Mouse (Mus musculus): Measurements from ENCODE around the gene Gdpgp1. TPM values are rescaled to one million over a fixed set of nuclear protein-coding genes. Genes with fewer than 3 reads are reported as not detected.
A peak's percentile ranks its signal among the peaks of the same experiment; 100 is the strongest.

The Gdpgp1 gene
- total RNA-seq, 2 experiments from 2014 or later: 6.1 to 6.9 TPM

GRCm38 (mm10) chr7:80269751-80270255 is 37.1 kb downstream of the Gdpgp1 start:
- DNase-seq (ENCODE audit: extremely low spot score in 1 of 2, low spot score in 1 of 2): peak in 1 of 2 experiments; percentile 11

DNA sequence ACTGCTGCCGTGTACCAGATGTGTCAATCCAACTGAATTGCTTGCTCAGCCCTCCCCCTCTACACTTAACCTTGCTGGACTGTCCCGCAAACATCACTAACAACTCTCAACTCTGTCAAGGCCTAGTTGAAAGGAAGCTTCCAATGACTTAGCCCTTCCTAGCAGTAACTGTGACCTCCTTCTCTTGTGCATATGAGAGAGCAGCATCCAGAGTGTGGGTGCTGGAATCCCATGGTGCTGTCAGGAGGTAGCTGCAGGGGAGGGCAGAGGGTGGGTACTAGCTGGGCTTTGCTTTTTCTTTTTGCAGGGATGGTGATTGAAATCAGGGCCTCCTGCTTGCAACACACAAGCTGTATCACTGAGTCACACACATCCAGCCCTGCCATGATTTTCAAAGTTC is 40.8 kb downstream of the Gdpgp1 start:
- DNase-seq (ENCODE audit: extremely low spot score in 1 of 2, low spot score in 1 of 2): no peak

DNA sequence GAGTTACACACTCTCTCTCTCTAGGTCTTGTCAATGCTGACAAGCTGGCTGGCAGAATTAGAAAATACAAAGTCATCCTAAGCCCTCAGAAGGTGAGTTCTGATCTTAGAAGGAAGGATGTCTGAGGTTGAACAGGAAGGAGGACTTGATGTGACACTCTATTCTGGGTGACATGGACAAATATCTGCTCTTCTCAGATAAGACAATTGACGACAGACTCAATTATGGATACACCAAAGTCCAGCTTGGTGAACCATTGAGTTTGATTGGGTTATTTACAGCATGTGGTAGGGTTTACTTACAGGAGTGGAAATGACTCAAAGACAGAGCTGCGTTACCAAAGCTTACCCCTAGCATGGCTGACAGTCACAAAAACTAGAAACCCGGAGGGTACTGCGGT is 43.7 kb downstream of the Gdpgp1 start:
- DNase-seq (ENCODE audit: extremely low spot score in 1 of 2, low spot score in 1 of 2): no peak

- no peak for DNase-seq (ENCODE audit: extremely low spot score in 1 of 2, low spot score in 1 of 2)
Measured at GRCm38 (mm10) chr7:80280032-80280431, 47.4 kb downstream of the Gdpgp1 start.

GRCm38 (mm10) chr7:80280998-80281397 is 48.3 kb downstream of the Gdpgp1 start:
- no peak for DNase-seq (ENCODE audit: extremely low spot score in 1 of 2, low spot score in 1 of 2)

- no peak for DNase-seq (ENCODE audit: extremely low spot score in 1 of 2, low spot score in 1 of 2)
Measured at GRCm38 (mm10) chr7:80281646-80282045, 49.0 kb downstream of the Gdpgp1 start.

GRCm38 (mm10) chr7:80283226-80283918 is 50.7 kb downstream of the Gdpgp1 start:
- no peak for DNase-seq (ENCODE audit: extremely low spot score in 1 of 2, low spot score in 1 of 2)

- no peak for DNase-seq (ENCODE audit: extremely low spot score in 1 of 2, low spot score in 1 of 2)
Measured at GRCm38 (mm10) chr7:80284391-80284790, 51.7 kb downstream of the Gdpgp1 start.

DNA sequence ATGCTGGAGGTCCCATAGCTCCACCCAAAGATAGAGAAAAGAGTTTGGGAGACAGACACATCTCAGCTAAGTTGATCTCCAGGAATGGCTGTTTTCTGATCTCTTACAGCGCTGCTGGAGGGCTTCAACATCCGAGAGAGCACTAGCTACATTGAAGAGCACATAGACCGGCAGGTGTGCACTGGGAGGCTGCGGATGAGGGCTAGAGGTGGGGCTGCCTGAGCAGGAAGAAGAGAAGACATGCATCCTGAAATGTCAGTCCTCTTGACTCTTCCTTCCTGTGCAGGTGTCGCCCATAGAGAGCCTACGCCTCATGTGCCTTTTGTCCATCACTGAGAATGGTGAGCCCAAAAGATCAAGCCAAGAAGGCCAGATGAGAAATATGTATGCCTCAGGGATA is 53.1 kb downstream of the Gdpgp1 start:
- no peak for DNase-seq (ENCODE audit: extremely low spot score in 1 of 2, low spot score in 1 of 2)

GRCm38 (mm10) chr7:80287736-80288135 is 55.1 kb downstream of the Gdpgp1 start:
- no peak for DNase-seq (ENCODE audit: extremely low spot score in 1 of 2, low spot score in 1 of 2)

Other genes starting within 250 kb of the Gdpgp1 start
- 10 to 100 TPM; 20.9 to 22.9 TPM for gene Zfp710, start 208.1 kb upstream of the Gdpgp1 start, total RNA-seq (2021)
- 10 to 100 TPM; 62.2 to 67.0 TPM for gene Idh2, start 117.5 kb upstream of the Gdpgp1 start, total RNA-seq (2021)
- 10 to 100 TPM; 23.0 to 23.2 TPM for gene Sema4b, start 46.0 kb upstream of the Gdpgp1 start, total RNA-seq (2021)
- gene Cib1, start 52 bp upstream of the Gdpgp1 start, total RNA-seq (2021): 10 to 100 TPM; 23.8 to 25.2 TPM
- 1 to 10 TPM; 1.8 to 2.0 TPM for gene Ttll13, start 13.5 kb downstream of the Gdpgp1 start, total RNA-seq (2021)
- 10 to 100 TPM; 40.0 to 44.4 TPM for gene Ngrn, start 28.4 kb downstream of the Gdpgp1 start, total RNA-seq (2021)
- gene Vps33b, start 36.8 kb downstream of the Gdpgp1 start, total RNA-seq (2021): 10 to 100 TPM; 19.3 to 23.6 TPM
- 1 to 10 TPM; 2.2 to 2.7 TPM for gene Prc1, start 61.6 kb downstream of the Gdpgp1 start, total RNA-seq (2021)
- gene Rccd1, start 91.6 kb downstream of the Gdpgp1 start, total RNA-seq (2021): 10 to 100 TPM; 13.6 to 15.4 TPM
- 10 to 100 TPM; 34.9 to 41.5 TPM for gene Unc45a, start 108.1 kb downstream of the Gdpgp1 start, total RNA-seq (2021)
- gene Hddc3, start 110.2 kb downstream of the Gdpgp1 start, total RNA-seq (2021): 10 to 100 TPM; 45.5 to 48.1 TPM
- 100 to 1,000 TPM; 141 to 168 TPM for gene Man2a2, start 138.5 kb downstream of the Gdpgp1 start, total RNA-seq (2021)
- gene Fes, start 155.1 kb downstream of the Gdpgp1 start, total RNA-seq (2021): 1 to 10 TPM; 4.2 to 6.1 TPM
- gene Furin, start 172.6 kb downstream of the Gdpgp1 start, total RNA-seq (2021): 10 to 100 TPM; 39.6 to 42.3 TPM

Measured in layer of hippocampus, postnatal 25 days (tissue).